14 mouse cellular contexts compared by ENCODE assay signal in the genomic region with DNA sequence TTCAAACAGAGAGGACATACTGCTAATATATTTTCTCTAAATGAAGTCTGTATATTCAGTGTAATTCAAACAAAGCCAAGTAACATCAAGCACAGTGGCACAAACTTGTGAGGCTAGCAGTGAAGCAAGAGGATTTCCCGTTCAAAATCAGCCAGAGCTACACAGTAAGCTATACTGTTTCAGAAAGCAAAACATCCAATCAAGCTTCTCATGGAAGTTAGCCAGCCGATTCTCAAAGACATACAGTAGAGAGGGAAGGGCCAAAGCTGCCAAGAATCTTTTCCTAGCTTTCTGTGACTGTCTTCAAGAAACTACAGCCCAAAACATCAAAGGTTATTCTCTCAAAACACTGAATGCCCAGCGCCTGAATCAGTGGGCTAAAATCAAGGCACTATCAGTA. TPM values are rescaled to one million over a fixed set of nuclear protein-coding genes. Genes with fewer than 3 reads are reported as not detected.
DNase-seq lines count a peak whose midpoint lies in the region; ATAC-seq and TF ChIP-seq lines count a peak whose summit lies in the region.
"Had no signal": no experiment of that assay in that cellular context is flagged by ENCODE, and none has a peak within 500 bp of the region (broad histone marks: within the 10 kb centered on the region; RNA-seq: fewer than 3 reads in every experiment).

No protein-coding gene starts in this region.

- H3K9ac ChIP-seq in forebrain, embryonic 15.5 days (replicated peaks): no peak overlapping the region
- H3K9ac ChIP-seq in forebrain, embryonic 11.5 days (ENCODE audit: low read length): no peak overlapping the region
- H3K9ac ChIP-seq in heart, postnatal 0 days (replicated peaks; ENCODE audit: low read depth, low read length): no peak overlapping the region
- H3K9ac ChIP-seq in lung, embryonic 16.5 days (ENCODE audit: low read length): no peak overlapping the region
- H3K9ac ChIP-seq in limb, embryonic 15.5 days: no peak overlapping the region
- H3K9ac ChIP-seq: hindbrain, embryonic 15.5 days; limb, embryonic 12.5 days had no signal

- H3K4me1 ChIP-seq in forebrain, embryonic 15.5 days: peaks cover 3% of the 10 kb centered on the region; the same call in 1 of the 2 replicates
- no peaks in the 10 kb centered on the region for H3K4me1 ChIP-seq in forebrain, embryonic 11.5 days (replicated peaks; ENCODE audit: control insufficient read depth, insufficient read depth, low read length)
- no peaks in the 10 kb centered on the region for H3K4me1 ChIP-seq in heart, postnatal 0 days (ENCODE audit: control insufficient read depth, insufficient read depth)
- H3K4me1 ChIP-seq in lung, embryonic 16.5 days (replicated peaks; ENCODE audit: control insufficient read depth, insufficient read depth, low read length): 0 out of 2 replicates have a peak, but pooled peaks cover 2% of the 10 kb centered on the region
- H3K4me1 ChIP-seq in limb, embryonic 15.5 days: no peaks in the 10 kb centered on the region
- H3K4me1 ChIP-seq: limb, embryonic 12.5 days had no signal

- H3K27ac ChIP-seq in forebrain, embryonic 15.5 days (replicated peaks): peak overlapping the region; percentile 1; the same call in 1 of the 2 replicates
- H3K27ac ChIP-seq in forebrain, embryonic 11.5 days (ENCODE audit: low read depth, low read length): no peak overlapping the region
- 0 out of 2 replicates have a peak overlapping the region, but pooled peaks have one; percentile 19 for H3K27ac ChIP-seq in heart, postnatal 0 days (ENCODE audit: low read depth)
- H3K27ac ChIP-seq in lung, embryonic 16.5 days (ENCODE audit: low read length): peak overlapping the region; percentile 47; the same call in 1 of the 2 replicates
- 0 out of 2 replicates have a peak overlapping the region, but pooled peaks have one; percentile 40 for H3K27ac ChIP-seq in limb, embryonic 15.5 days
- H3K27ac ChIP-seq: hindbrain, embryonic 15.5 days; limb, embryonic 12.5 days; macrophage had no signal

- no peak overlapping the region for H3K4me3 ChIP-seq in forebrain, embryonic 15.5 days
- no peak overlapping the region for H3K4me3 ChIP-seq in forebrain, embryonic 11.5 days (ENCODE audit: low read depth, low read length)
- no peak overlapping the region for H3K4me3 ChIP-seq in heart, postnatal 0 days (ENCODE audit: low read depth, low read length)
- H3K4me3 ChIP-seq in lung, embryonic 16.5 days (ENCODE audit: low read length): no peak overlapping the region
- H3K4me3 ChIP-seq in limb, embryonic 15.5 days: no peak overlapping the region
- H3K4me3 ChIP-seq: hindbrain, embryonic 15.5 days; limb, embryonic 12.5 days had no signal

- no peaks in the 10 kb centered on the region for H3K27me3 ChIP-seq in forebrain, embryonic 15.5 days
- H3K27me3 ChIP-seq in forebrain, embryonic 11.5 days (ENCODE audit: control insufficient read depth, insufficient read depth, low read length): no peaks in the 10 kb centered on the region
- no peaks in the 10 kb centered on the region for H3K27me3 ChIP-seq in heart, postnatal 0 days (ENCODE audit: control insufficient read depth, insufficient read depth, low read length)
- no peaks in the 10 kb centered on the region for H3K27me3 ChIP-seq in lung, embryonic 16.5 days (ENCODE audit: control insufficient read depth, insufficient read depth, low read depth, low read length)
- no peaks in the 10 kb centered on the region for H3K27me3 ChIP-seq in limb, embryonic 15.5 days
- H3K27me3 ChIP-seq: hindbrain, embryonic 15.5 days; limb, embryonic 12.5 days had no signal

- no peak for TF ChIP-seq CTCF in heart, postnatal 0 days (IDR thresholded peaks at IDR 0.05; ENCODE audit: low read depth)

- WGBS in forebrain, embryonic 15.5 days: 28% methylated on average over 3 of the region's 3 CpGs
- WGBS in forebrain, embryonic 11.5 days: 73% methylated on average over 3 of the region's 3 CpGs
- 37% methylated on average over 3 of the region's 3 CpGs for WGBS in heart, postnatal 0 days
- WGBS in lung, embryonic 16.5 days: 37% methylated on average over 3 of the region's 3 CpGs
- 55% methylated on average over 3 of the region's 3 CpGs for WGBS in limb, embryonic 15.5 days

- intact Hi-C loops in heart, postnatal 25 days (cut with DNase I): no loop called here

- ATAC-seq in forebrain, embryonic 15.5 days (replicated peaks): no peak
- ATAC-seq in forebrain, embryonic 11.5 days (replicated peaks; ENCODE audit: low FRiP score): no peak
- ATAC-seq in heart, postnatal 0 days (ENCODE audit: insufficient read depth, low read depth): no peak
- peak; percentile 43; the same call in 1 of the 2 replicates for ATAC-seq in lung, embryonic 16.5 days (ENCODE audit: low read depth)
- no peak for ATAC-seq in limb, embryonic 15.5 days (ENCODE audit: insufficient number of reproducible peaks, low FRiP score, low TSS enrichment, low read depth)

- H3K4me2 ChIP-seq in forebrain, embryonic 15.5 days (replicated peaks): no peak overlapping the region
- H3K4me2 ChIP-seq in forebrain, embryonic 11.5 days (ENCODE audit: low read depth, low read length, severe bottlenecking): no peak overlapping the region
- H3K4me2 ChIP-seq in heart, postnatal 0 days (ENCODE audit: low read depth, low read length): no peak overlapping the region
- H3K4me2 ChIP-seq in lung, embryonic 16.5 days (ENCODE audit: low read depth, low read length): no peak overlapping the region
- no peak overlapping the region for H3K4me2 ChIP-seq in limb, embryonic 15.5 days
- H3K4me2 ChIP-seq: hindbrain, embryonic 15.5 days; limb, embryonic 12.5 days had no signal

- H3K36me3 ChIP-seq in forebrain, embryonic 15.5 days: no peaks in the 10 kb centered on the region
- no peaks in the 10 kb centered on the region for H3K36me3 ChIP-seq in forebrain, embryonic 11.5 days (ENCODE audit: control insufficient read depth, insufficient read depth, low read length)
- H3K36me3 ChIP-seq in heart, postnatal 0 days (replicated peaks; ENCODE audit: control insufficient read depth, insufficient read depth, low read length): no peaks in the 10 kb centered on the region
- H3K36me3 ChIP-seq in lung, embryonic 16.5 days (ENCODE audit: control insufficient read depth, insufficient read depth, low read length): no peaks in the 10 kb centered on the region
- no peaks in the 10 kb centered on the region for H3K36me3 ChIP-seq in limb, embryonic 15.5 days
- H3K36me3 ChIP-seq: hindbrain, embryonic 15.5 days; limb, embryonic 12.5 days had no signal

- no peak for DNase-seq in forebrain, embryonic 11.5 days (ENCODE audit: low spot score)
- DNase-seq in heart, postnatal 0 days (ENCODE audit: low spot score): peak; percentile 10
- no peak for DNase-seq in heart, postnatal 25 days (ENCODE audit: low spot score)
- DNase-seq in lung, adult 18-20 months: no peak
- no peak for DNase-seq in thymus, postnatal 10 days (ENCODE audit: low spot score in 2 of 2)
- DNase-seq: cerebellum, adult 18-20 months; kidney, postnatal 25 days; layer of hippocampus, postnatal 36 days had no signal

- H3K9me3 ChIP-seq in forebrain, embryonic 15.5 days: no peaks in the 10 kb centered on the region
- no peaks in the 10 kb centered on the region for H3K9me3 ChIP-seq in forebrain, embryonic 11.5 days (ENCODE audit: control insufficient read depth, low read length)
- no peaks in the 10 kb centered on the region for H3K9me3 ChIP-seq in heart, postnatal 0 days (replicated peaks; ENCODE audit: control insufficient read depth, low read length)
- H3K9me3 ChIP-seq in lung, embryonic 16.5 days (ENCODE audit: control insufficient read depth, low read length): no peaks in the 10 kb centered on the region
- no peaks in the 10 kb centered on the region for H3K9me3 ChIP-seq in limb, embryonic 15.5 days
- H3K9me3 ChIP-seq: hindbrain, embryonic 15.5 days; limb, embryonic 12.5 days had no signal

- no peak for TF ChIP-seq EP300 in heart, postnatal 0 days (IDR thresholded peaks at IDR 0.05; ENCODE audit: low read depth)

RNA-seq across cellular contexts. Expression of a gene that starts 15.9 kb away (rescaled TPM):
- 19.6 and 20.6 TPM in 2 replicates for polyA plus RNA-seq in forebrain, embryonic 15.5 days (2015; fragmentation: Nextera tagmentation; extraction: Ambion mirVana)
- 17.9 and 19.9 TPM in 2 replicates for polyA plus RNA-seq in forebrain, embryonic 11.5 days (2014; fragmentation: Nextera tagmentation; extraction: Ambion mirVana)
- 50.3 and 53.1 TPM in 2 replicates for total RNA-seq in heart, postnatal 0 days (2014; rRNA removed; ENCODE audit: low replicate concordance)
- 12.4 and 12.8 TPM in 2 replicates for polyA plus RNA-seq in heart, postnatal 0 days (2015; fragmentation: Nextera tagmentation; extraction: Ambion mirVana)
- total RNA-seq in heart, postnatal 25 days (2021): 10 to 100 TPM; 56.1 to 64.5 TPM
- polyA plus RNA-seq in lung, embryonic 16.5 days (2015; fragmentation: Nextera tagmentation; extraction: Ambion mirVana): 13.6 and 13.8 TPM in 2 replicates
- 16.1 and 19.0 TPM in 2 replicates for polyA plus RNA-seq in limb, embryonic 15.5 days (2015; fragmentation: Nextera tagmentation; extraction: Ambion mirVana)

RNA-seq across cellular contexts. Expression of a gene that starts 31.1 kb away (rescaled TPM):
- 57.5 and 60.8 TPM in 2 replicates for polyA plus RNA-seq in forebrain, embryonic 15.5 days (2015; fragmentation: Nextera tagmentation; extraction: Ambion mirVana)
- 36.5 and 39.1 TPM in 2 replicates for polyA plus RNA-seq in forebrain, embryonic 11.5 days (2014; fragmentation: Nextera tagmentation; extraction: Ambion mirVana)
- total RNA-seq in heart, postnatal 0 days (2014; rRNA removed; ENCODE audit: low replicate concordance): 10.2 and 19.6 TPM in 2 replicates
- polyA plus RNA-seq in heart, postnatal 0 days (2015; fragmentation: Nextera tagmentation; extraction: Ambion mirVana): 20.1 and 20.5 TPM in 2 replicates
- total RNA-seq in heart, postnatal 25 days (2021): 10 to 100 TPM; 22.3 to 22.9 TPM
- 44.9 and 45.3 TPM in 2 replicates for polyA plus RNA-seq in lung, embryonic 16.5 days (2015; fragmentation: Nextera tagmentation; extraction: Ambion mirVana)
- polyA plus RNA-seq in limb, embryonic 15.5 days (2015; fragmentation: Nextera tagmentation; extraction: Ambion mirVana): 43.8 and 45.0 TPM in 2 replicates
